Mouse (Mus musculus): ENCODE results near the gene Aipl1.
A peak's percentile ranks its signal among the peaks of the same experiment; 100 is the strongest.
"Not testable (repeated sequence)": the region's sequence is repeated elsewhere in the genome, so short reads cannot be mapped to it uniquely, and the experiment has no call there.

Gene Aipl1

DNA sequence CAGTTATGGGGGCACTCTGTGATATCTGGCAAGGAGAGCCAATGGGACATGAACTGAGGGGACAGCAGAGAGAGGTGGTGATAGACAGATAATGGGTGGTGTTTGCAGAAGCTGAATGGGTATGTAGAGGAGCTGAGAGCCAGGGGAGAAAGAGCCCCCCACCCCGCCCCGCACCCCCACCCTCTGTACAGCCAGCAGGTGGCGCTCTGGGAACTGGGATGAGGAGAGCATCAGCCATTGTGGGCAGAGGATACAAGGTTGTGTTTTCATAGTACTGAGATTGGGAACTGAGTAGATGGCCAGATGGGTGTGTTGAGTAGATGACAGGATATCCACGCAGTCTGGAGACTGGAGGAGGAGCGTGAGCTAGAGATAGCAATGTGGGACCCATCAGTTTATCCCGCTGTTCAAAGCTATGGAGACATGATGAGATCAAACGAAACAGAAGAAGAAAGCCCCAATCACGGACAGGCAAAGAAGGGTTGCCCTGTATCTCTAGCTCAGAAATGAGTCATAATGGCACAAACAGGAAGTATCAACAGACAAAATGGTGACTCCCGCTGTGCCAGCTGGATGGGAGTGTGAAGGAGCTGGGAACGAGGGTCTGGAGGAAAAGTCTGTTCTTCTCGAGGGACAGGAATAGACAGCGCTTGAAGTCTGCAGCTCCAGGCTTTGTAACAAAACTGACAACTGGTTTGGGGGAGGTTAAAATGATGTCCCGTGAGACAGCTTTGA lies 20.6 kb downstream of the Aipl1 start:
- DNase-seq (ENCODE audit: low spot score in 2 of 2): no peak

GRCm38 (mm10) chr11:72014674-72015073 lies 22.6 kb downstream of the Aipl1 start:
- no peak for DNase-seq (ENCODE audit: low spot score in 2 of 2)

DNA sequence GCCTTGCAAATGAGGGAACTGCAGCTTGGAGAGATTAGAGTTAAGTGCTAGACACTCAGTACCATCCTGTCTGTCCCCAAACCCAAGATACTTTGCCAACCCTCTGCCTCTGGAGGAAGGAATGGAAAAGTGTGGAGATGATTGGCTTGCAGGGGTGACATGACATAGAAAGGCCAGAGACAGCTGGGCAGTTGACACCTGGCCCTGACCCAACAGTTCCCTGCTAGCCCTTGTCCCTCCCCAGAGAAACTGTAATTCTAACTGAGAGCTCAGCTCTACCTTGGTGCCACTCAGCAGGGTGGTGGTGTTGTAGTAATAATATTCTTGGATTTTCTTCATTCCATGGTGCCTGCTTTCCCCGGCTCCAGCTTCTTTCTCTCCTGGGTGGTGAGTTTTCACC lies 25.4 kb downstream of the Aipl1 start:
- no peak for DNase-seq (ENCODE audit: low spot score in 2 of 2)

- no peak for DNase-seq (ENCODE audit: low spot score in 2 of 2)
These were observed 26.2 kb downstream of the Aipl1 start for GRCm38 (mm10) chr11:72010940-72011722.

GRCm38 (mm10) chr11:72010367-72010766 lies 26.9 kb downstream of the Aipl1 start:
- DNase-seq (ENCODE audit: low spot score in 2 of 2): no peak

- DNase-seq (ENCODE audit: low spot score in 2 of 2): no peak
These were observed 31.8 kb downstream of the Aipl1 start for GRCm38 (mm10) chr11:72005547-72005946.

- no peak for DNase-seq (ENCODE audit: low spot score in 2 of 2)
These were observed 34.1 kb downstream of the Aipl1 start for GRCm38 (mm10) chr11:72003171-72003570.

DNA sequence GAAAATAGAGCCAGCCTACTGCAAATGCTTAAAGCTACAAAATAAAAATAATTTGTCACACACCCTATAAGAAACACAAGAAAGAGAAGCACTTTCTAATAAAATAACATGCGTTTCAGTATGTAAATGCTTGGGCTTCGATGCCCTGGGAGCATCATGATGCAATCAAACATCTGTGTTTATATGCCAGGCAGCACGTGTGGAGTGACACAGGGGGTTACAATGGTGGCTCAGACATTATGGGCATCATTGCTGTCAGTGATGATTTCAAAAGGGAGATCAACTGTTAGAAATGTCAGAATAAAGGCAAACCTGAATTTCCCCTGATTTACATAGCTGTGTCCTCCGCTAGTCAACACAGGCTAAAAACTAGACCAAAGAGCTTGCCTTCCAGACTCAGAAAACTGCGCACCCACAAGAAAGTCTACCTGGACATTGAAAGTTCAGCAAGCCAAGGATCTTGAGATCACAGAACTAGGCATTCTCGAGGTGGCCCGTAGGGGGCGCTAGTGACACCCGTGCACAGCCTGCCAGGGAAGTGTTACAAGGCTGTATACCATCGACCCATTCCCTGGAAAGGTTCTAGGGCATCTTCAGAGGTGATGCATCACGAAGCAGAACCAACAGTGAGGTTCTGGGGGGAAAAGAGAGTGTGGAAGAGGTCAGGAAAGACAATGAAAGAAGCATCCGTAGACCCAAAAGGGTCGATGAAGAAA lies 35.0 kb downstream of the Aipl1 start:
- DNase-seq (ENCODE audit: low spot score in 2 of 2): no peak

DNA sequence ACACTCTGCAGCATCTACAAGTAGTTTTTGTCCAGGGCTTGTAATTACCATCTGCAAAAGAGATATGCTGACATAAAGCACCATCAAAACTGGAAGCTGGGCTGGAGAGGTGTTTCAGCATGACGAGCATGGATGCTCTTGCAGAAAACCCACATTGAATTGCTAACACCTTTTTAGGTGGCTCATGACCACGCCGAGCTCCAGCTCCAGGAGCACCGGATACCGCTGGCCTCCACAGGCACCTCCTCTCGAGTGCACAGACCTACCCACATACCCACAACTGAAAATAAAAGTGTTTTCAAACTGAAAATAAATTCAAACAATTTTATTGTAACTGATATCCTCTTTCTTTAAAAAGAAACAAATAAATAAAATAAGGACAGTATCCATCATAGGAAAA lies 37.1 kb downstream of the Aipl1 start:
- no peak for DNase-seq (ENCODE audit: low spot score in 2 of 2)

GRCm38 (mm10) chr11:71996805-71997204 lies 40.5 kb downstream of the Aipl1 start:
- DNase-seq (ENCODE audit: low spot score in 2 of 2): no peak

DNA sequence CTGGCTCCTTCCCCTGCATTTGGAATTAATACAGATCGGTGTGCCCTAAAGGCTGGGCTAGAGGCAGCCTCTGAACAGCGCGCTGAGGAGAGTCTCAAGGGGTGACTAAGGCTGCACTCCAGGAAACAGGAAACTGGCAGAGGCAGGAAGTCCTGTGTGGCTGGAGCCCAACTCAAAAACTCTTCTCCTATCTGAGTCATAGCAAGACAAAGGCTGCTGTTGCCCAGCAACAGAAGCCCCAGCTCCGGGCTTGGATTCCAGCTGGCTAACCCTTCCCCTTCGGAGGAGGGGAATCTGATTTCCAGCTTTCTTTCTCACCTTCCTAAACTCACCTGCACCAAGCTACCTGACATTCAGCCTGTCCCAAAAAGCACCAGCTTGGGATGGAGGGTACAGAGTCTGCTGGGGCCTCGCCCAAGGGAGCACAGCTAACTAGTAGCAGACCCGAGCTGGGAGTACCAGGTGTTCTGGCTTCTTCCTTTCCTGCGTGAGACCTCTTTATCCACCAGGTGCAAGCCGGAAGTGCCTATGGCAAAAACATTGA lies 41.3 kb downstream of the Aipl1 start:
- peak; percentile 54 to 64 for DNase-seq (ENCODE audit: low spot score in 2 of 2)

- no peak for DNase-seq (ENCODE audit: low spot score in 2 of 2)
These were observed 44.9 kb downstream of the Aipl1 start for GRCm38 (mm10) chr11:71992438-71992837.

DNA sequence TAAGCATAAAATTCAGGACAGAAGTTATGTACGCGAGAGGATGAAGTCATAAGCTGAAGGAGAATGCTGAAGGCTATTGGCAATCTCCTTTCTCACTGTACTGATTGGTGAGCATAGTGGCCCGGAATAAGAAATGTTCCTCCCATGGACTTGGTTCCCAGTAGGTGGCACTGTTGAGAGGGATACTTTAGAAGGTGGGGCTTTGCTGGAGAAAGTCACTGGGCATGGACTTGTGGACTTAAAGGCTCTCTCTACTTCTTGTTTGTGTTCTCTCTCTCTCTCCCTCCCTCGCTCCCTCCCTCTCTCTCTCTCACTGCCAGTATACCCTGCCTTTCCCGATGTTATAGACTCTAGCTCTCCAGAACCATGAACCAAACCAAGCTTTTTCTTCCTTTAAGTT lies 45.8 kb downstream of the Aipl1 start:
- DNase-seq (ENCODE audit: low spot score in 2 of 2): no peak

GRCm38 (mm10) chr11:71989407-71989806 lies 47.9 kb downstream of the Aipl1 start:
- not testable (repeated sequence) for DNase-seq (ENCODE audit: low spot score in 2 of 2)

- no peak for DNase-seq (ENCODE audit: low spot score in 2 of 2)
These were observed 49.9 kb downstream of the Aipl1 start for GRCm38 (mm10) chr11:71987159-71988150.

GRCm38 (mm10) chr11:71985783-71986182 lies 51.5 kb downstream of the Aipl1 start:
- DNase-seq (ENCODE audit: low spot score in 2 of 2): no peak

DNA sequence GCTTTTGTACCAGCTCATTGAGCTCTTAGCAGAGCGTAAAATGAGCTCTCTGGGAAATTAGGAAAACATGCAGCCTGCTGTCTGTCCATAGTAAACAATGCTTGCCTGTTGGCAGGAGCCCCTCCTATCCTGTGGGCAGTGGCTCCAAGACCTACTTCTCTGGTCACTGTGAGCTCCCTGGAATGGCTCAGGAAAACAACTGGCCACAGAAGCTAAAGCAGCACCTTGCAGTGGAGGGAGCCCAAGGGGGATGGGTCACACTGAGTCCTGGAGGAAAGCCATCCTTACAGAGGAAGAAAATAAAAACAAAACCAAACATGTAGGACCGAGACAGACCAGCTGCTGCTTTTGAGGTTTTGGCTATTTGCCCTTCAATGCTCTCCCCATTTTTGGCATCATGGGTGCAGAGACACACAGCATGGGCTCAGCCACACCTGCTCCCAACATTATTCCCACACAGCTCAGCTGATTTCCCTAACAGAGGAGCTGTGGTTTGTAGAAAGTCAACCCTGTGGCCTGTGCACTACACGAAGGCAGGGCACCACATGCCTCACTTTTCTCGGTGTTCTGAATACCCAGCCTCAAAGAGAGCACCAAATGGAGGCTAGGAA lies 52.1 kb downstream of the Aipl1 start:
- no peak for DNase-seq (ENCODE audit: low spot score in 2 of 2)

GRCm38 (mm10) chr11:71984093-71984492 lies 53.2 kb downstream of the Aipl1 start:
- DNase-seq (ENCODE audit: low spot score in 2 of 2): no peak

Measured in urinary bladder, postnatal 4 days (tissue).